Mouse (Mus musculus) layer of hippocampus, adult 11-12 months (tissue): ENCODE results near the gene Tnni3k.
"Not testable (repeated sequence)": the region's sequence is repeated elsewhere in the genome, so short reads cannot be mapped to it uniquely, and the experiment has no call there.

Experiments used
- DNase-seq: peaks from one replicate; pipeline ENCODE4 v3.0.0; 2022; ENCODE audit warnings: low spot score

The Tnni3k gene

GRCm38 (mm10) chr3:154825739-154826138 is 229.5 kb downstream of the Tnni3k start:
- peak; percentile 55 for DNase-seq

- DNase-seq = no peak
Measured at GRCm38 (mm10) chr3:154824713-154825112, 230.5 kb downstream of the Tnni3k start.

GRCm38 (mm10) chr3:154819684-154820083 is 235.5 kb downstream of the Tnni3k start:
- DNase-seq = not testable (repeated sequence)

- peak; percentile 86 for DNase-seq
Measured at GRCm38 (mm10) chr3:154817732-154818131, 237.5 kb downstream of the Tnni3k start.

DNA sequence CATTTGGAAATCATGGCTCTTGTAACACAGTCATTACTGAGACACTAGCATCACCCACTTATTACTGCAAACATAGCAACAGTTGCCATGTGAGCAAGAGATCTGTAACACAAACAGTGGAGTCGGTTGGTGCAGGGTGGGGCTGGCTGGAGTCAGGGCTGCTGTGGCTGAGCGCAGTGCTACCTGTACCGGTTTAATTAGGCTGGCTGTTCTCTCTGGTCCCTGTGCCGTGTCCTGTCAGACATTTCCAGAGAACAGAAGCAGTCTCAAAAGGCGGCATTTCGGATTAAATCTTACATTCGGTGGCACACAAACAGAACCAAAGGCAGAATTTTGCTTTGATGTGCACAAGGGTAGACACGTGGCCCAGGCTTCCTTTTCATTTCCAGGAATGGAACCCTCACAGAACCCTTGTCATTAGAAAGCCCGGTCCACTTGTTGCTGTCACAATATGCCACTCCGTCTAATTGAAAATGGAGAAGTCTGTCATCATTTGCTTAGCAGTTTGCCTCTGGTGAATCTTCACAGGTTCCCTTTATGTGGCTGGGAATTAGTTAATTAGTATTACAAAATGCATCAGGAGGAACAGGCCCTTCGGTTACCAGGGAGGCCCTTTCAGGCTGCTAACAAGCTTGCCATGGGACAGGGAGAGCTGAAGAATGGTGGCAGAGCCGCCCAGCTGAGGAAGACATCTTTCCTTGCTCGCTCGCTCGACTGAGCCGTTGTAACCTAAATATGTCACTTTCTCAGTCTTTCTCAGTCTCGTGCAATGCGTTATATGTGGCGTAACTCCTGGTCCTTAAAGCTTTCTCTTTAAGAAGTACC is 238.2 kb downstream of the Tnni3k start:
- peak; percentile 46 for DNase-seq

DNA sequence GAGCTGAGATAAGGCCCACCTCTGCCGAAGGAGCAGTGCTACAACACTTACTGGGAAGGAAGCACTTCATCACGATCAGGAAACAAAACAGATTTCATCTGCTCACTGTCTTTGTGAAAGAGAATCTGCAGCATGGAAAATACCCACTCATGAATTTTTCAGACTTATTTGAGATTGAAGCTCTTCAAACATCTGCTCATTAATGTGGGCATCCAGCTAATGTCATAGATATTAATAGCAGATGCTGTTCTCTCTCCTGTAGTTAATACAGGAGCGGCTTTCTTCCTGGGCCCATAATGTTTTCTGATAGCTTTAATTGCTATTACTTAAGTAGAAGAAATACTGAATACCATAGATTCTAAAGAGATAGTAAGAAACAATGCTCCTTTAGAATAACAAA is 239.0 kb downstream of the Tnni3k start:
- DNase-seq = no peak

DNA sequence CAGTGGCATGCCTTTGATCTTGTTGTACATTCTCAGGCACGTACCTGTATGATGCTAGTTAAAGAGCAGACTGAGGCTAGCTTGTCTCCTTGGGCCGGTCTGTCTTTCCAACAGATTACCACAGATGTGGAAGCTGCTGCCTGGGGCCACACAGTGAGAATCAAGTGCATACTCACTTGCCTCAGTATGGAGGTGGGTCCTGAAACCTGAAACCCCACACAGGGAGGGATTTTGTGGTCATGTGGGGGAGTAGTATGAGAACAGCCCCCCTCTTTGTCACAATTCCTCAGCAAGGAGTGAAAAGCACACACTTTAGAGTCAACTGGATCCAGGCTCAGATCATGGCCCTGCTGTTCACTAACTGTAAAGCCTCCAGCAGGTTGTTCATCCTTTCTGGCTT is 239.6 kb downstream of the Tnni3k start:
- no peak for DNase-seq

GRCm38 (mm10) chr3:154812893-154813292 is 242.3 kb downstream of the Tnni3k start:
- no peak for DNase-seq

GRCm38 (mm10) chr3:154811833-154812232 is 243.4 kb downstream of the Tnni3k start:
- no peak for DNase-seq

DNA sequence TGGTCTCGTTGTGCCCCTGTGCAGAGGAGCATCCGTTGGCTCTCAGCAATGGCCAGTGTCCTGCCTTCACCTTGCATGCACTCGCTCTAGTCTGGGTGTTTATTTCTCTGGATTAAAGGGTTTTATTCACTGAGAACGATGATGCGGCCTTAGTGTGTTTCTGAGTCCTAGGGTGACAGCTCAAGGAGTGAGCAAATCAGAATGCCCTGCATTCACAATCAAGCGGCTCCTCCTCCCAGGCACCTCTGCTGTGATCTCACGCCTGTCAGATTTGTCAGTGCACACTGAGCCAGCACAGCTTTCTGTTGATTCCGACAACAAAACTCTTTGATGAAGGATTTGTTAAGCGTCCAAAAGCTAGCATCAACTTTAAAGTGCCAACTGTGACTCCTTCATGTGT is 243.9 kb downstream of the Tnni3k start:
- DNase-seq = no peak

DNA sequence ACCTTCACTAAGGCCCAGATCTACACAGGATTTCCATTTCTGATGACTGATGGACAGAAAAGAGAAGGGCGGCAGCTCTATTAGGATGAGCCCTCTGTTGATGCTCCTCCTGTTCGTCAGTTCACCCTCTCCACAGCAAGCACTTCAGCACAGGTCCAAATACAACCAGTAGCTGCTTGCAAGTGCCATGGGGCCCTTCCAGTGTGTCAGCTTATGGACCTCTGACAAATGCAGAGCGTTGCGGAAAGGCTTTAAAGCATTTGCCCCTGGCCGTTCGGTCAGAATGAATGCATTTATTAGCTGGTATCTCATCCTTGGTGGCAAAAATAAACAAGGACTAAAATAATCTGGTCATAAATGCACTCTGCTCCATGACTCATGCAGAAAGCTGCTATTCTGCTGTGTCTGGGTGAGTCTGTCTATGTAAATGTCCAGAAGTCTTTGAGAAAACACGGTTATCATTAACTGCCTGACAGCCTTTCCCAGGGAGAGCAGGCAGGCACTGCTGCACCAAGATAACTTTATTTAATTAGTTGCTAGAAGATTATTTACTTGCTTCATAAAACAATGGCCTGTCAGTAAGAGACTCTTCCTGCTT is 244.8 kb downstream of the Tnni3k start:
- DNase-seq = no peak

DNA sequence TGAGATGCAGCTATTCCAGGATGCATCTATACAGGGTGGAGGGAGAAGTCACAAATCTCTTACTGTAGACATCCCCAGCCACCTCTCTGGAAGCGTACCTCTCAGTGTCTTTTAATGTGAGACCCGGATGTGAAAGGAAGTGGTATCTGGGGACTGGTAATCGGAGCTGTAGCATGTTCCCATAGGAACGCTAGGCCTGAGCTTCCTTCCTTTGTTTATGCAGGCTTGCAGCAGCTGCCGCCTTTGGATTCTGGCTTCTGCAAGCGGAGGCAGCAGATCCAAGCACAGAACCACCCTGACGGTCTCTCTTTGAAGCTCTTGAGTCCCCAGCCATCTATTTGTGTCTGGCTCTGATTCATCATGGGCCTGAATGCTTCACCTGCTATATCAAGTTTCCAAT is 248.6 kb downstream of the Tnni3k start:
- peak; percentile 68 for DNase-seq

GRCm38 (mm10) chr3:154800888-154801429 is 254.2 kb downstream of the Tnni3k start:
- no peak for DNase-seq

DNA sequence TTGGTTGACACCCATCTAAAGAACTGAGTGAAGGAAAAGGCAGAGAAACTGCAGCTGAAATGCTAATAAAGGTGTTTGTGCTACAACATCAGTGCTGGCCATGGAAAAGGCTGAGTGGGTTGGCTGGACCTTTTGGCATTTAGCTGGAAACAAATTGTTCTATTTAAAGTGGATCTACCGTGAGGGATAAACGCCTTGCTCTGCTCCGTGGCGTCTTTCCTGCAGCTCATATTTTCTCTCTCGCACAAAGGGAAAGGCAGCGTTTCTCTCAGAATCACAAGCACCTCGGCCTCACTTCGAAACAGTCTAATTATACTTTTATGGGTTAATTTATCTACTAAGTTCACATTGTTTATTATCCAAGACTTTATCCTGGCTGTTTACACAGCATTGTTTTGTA is 254.8 kb downstream of the Tnni3k start:
- no peak for DNase-seq

- no peak for DNase-seq
Measured at GRCm38 (mm10) chr3:154798806-154799205, 256.4 kb downstream of the Tnni3k start.

- no peak for DNase-seq
Measured at GRCm38 (mm10) chr3:154793571-154793970, 261.6 kb downstream of the Tnni3k start.

GRCm38 (mm10) chr3:154787611-154788010 is 267.6 kb downstream of the Tnni3k start:
- no peak for DNase-seq

DNA sequence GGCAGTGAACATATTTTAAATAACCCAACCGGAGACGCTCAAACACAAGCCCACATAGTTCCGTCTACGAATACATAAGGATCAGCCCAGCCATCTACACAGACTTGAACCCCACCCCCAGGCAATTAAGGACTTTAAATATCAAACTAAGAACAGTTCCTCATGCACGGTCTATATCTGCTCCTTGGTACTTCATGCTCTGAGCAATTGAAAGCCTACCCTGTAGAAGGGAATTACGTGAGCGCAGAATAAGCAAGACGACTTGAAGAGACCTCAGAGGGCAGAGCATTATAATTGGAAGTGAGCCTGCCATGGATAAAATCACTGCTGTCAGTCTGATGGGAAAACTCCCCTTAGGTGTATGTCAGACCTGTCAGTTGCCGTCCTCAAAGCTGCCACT is 268.9 kb downstream of the Tnni3k start:
- DNase-seq = no peak

- DNase-seq = no peak
Measured at GRCm38 (mm10) chr3:154778836-154779595, 276.2 kb downstream of the Tnni3k start.

GRCm38 (mm10) chr3:154771651-154772050 is 283.6 kb downstream of the Tnni3k start:
- DNase-seq = no peak

DNA sequence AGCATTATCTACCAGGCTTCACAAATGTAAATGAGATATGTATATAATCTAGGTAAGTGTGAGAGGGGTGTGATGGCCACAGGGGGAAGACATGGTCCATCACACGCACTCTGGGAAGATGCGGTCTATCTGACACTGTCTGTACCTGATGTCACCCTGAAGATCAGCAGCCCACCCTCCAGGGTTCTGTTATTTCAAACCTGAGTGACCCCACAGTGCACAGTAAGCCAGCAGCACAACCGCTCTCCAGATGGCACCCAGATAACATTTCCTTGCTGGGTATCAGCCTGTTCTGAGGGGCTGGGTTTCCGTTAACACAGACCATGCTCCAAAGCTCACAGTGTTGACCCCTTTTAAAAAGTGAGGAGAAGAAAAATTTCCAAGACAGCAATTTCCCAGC is 288.9 kb downstream of the Tnni3k start:
- no peak for DNase-seq

GRCm38 (mm10) chr3:154764115-154764514 is 291.1 kb downstream of the Tnni3k start:
- DNase-seq = no peak

DNA sequence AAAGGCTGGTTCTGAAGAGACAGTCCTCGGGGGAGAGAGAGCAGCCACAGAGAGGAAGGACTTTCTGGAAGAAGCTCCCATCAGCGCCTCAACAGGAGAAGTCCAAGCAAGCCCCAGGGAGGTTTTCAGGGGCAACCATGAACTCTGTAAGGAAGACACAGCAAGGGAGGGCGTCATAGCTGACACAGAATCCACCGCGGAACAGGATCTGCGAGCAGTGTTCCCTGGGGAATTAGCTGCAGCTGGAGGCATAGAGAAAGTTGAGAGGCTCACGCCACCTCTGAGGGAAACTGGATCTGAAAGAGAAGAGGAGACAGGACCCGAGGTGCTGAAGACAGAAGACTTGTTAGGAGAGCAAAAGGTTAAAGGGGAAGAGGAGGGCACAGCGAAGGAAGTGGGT is 291.8 kb downstream of the Tnni3k start:
- DNase-seq = no peak
